Mouse (Mus musculus) G1E (cell line): Measurements from ENCODE around the gene Cadm4. TPM values are rescaled to one million over a fixed set of nuclear protein-coding genes. Genes with fewer than 3 reads are reported as not detected.

Experiments
- ATAC-seq: 2 replicates; pipeline ENCODE4 v1.8.0; 2016; ENCODE audit warnings: mild to moderate bottlenecking; ENCODE audit not compliant: insufficient number of reproducible peaks, poor library complexity, low FRiP score, severe bottlenecking; ENCODE audit errors: extremely low read depth
- DNase-seq: peaks from one replicate; pipeline ENCODE4 v3.0.0; 2012; ENCODE audit warnings: low spot score
- H3K27me3 ChIP-seq: 2 replicates; pipeline ENCODE4 v1.6.1; 2012; ENCODE audit warnings: mild to moderate bottlenecking, low read length, inconsistent platforms; ENCODE audit not compliant: insufficient read depth
- H3K36me3 ChIP-seq: replicated peaks from 2 replicates; pipeline ENCODE3; 2012; ENCODE audit warnings: mild to moderate bottlenecking, inconsistent platforms
- H3K4me1 ChIP-seq: 2 replicates; pipeline ENCODE4 v1.6.1; 2012; ENCODE audit warnings: low read depth, low read length, inconsistent platforms, mixed read lengths; ENCODE audit not compliant: insufficient read depth
- H3K4me3 ChIP-seq: 2 replicates; pipeline ENCODE4 v1.5.1; 2012; ENCODE audit warnings: low read depth, mild to moderate bottlenecking, inconsistent platforms, low read length, moderate library complexity, mixed read lengths
- H3K9me3 ChIP-seq: replicated peaks from 2 replicates; pipeline ENCODE4 v1.6.1; 2012; ENCODE audit warnings: inconsistent platforms
- CTCF ChIP-seq: IDR thresholded peaks from 2 replicates; pipeline ENCODE4 v1.5.1; 2012; ENCODE audit warnings: low read depth, low read length, inconsistent platforms, mixed read lengths
- GATA1 ChIP-seq: IDR thresholded peaks from 2 replicates; pipeline ENCODE4 v1.6.1; 2012; ENCODE audit warnings: borderline replicate concordance, low read length, inconsistent platforms, mixed read lengths
- GATA2 ChIP-seq: IDR thresholded peaks from 2 replicates; pipeline ENCODE4 v1.6.1; 2012; ENCODE audit warnings: low read depth, low read length, inconsistent platforms, borderline replicate concordance
- POLR2AphosphoS5 ChIP-seq: IDR thresholded peaks from 2 replicates; pipeline ENCODE4 v1.6.1; 2012; ENCODE audit warnings: low read depth, low read length, inconsistent platforms; ENCODE audit not compliant: insufficient replicate concordance
- TAL1 ChIP-seq: conservative IDR thresholded peaks from 2 replicates; pipeline ENCODE4 v1.6.1; 2012; ENCODE audit warnings: low read depth, low read length, inconsistent platforms, mixed read lengths
- polyA plus RNA-seq: library from polyadenylated mRNA; stranded (reverse); fragments of >175 nt; gene quantifications from 2 replicates; pipeline ENCODE4 v1.2.3, GENCODE M21; 2012
- total RNA-seq, 2 experiments: library from RNA; stranded (forward) in 1 of 2; stranded (reverse) in 1 of 2; fragments of 200-1000 nt in 1 of 2; fragments of >200 nt in 1 of 2; fragmentation: Nextera tagmentation in 1 of 2; gene quantifications; 2 replicates each; pipeline ENCODE4 v1.2.3; 2014 to 2017

Cadm4 gene
- total and polyA plus RNA-seq, 3 experiments: 0.16 TPM; not detected in 2

GRCm38 (mm10) chr7:24546634-24547389 is 65.0 kb downstream of the Cadm4 start:
- H3K27me3 ChIP-seq: peaks cover 9% of the 10 kb centered on the region; the same call in 1 of the 2 replicates
- peaks cover 42% of the 10 kb centered on the region for H3K36me3 ChIP-seq
- DNase-seq (peak; percentile 100), ATAC-seq (peak; percentile 99)
- no peak for TF ChIP-seq CTCF
- TF ChIP-seq TAL1: no peak
- no peak for TF ChIP-seq GATA1
- no peak for TF ChIP-seq GATA2
- no peak for TF ChIP-seq POLR2AphosphoS5
- H3K4me3 ChIP-seq: peak overlapping the region; percentile 87
- peaks cover 4% of the 10 kb centered on the region; the same call in 1 of the 2 replicates for H3K9me3 ChIP-seq
- H3K4me1 ChIP-seq: peaks cover 34% of the 10 kb centered on the region

- Histone ChIP-seq H3K4me3 (peak overlapping the region; percentile 87), H3K36me3 (peaks cover 50% of the 10 kb centered on the region), H3K27me3 (0 out of 2 replicates have a peak, but pooled peaks cover 2% of the 10 kb centered on the region), H3K9me3 (peaks cover 4% of the 10 kb centered on the region; the same call in 1 of the 2 replicates), H3K4me1 (peaks cover 36% of the 10 kb centered on the region)
- ATAC-seq: no peak
- TF ChIP-seq POLR2AphosphoS5 (no peak), TAL1 (no peak), GATA1 (no peak), CTCF (no peak), GATA2 (no peak)
- DNase-seq: no peak
Observed at GRCm38 (mm10) chr7:24547534-24548036, 65.8 kb downstream of the Cadm4 start.

GRCm38 (mm10) chr7:24551985-24552759 is 70.3 kb downstream of the Cadm4 start:
- DNase-seq: no peak
- Histone ChIP-seq H3K27me3 (no peaks in the 10 kb centered on the region), H3K4me1 (peaks cover 25% of the 10 kb centered on the region), H3K9me3 (no peaks in the 10 kb centered on the region), H3K4me3 (no peak overlapping the region), H3K36me3 (peaks cover 91% of the 10 kb centered on the region)
- no peak for ATAC-seq
- TF ChIP-seq TAL1 (no peak), GATA1 (no peak), GATA2 (no peak), POLR2AphosphoS5 (no peak), CTCF (no peak)

Other genes starting within 250 kb of the Cadm4 start
Only the 20 nearest of the 23 such genes appear.
- 1.9 and 2.4 TPM in 2 replicates for gene Zfp93, start 211.6 kb upstream of the Cadm4 start, total RNA-seq (2014; fragmentation: Nextera tagmentation)
- gene Zfp93, start 211.6 kb upstream of the Cadm4 start, total RNA-seq (2017): 2.3 and 2.4 TPM in 2 replicates
- gene Zfp93, start 211.6 kb upstream of the Cadm4 start, polyA plus RNA-seq: 0.36 and 0.79 TPM in 2 replicates
- 14.7 and 19.0 TPM in 2 replicates for gene Zfp61, start 180.8 kb upstream of the Cadm4 start, total RNA-seq (2014; fragmentation: Nextera tagmentation)
- gene Zfp61, start 180.8 kb upstream of the Cadm4 start, total RNA-seq (2017): 21.5 and 23.2 TPM in 2 replicates
- 3.9 and 5.0 TPM in 2 replicates for gene Zfp61, start 180.8 kb upstream of the Cadm4 start, polyA plus RNA-seq
- 8.9 and 12.5 TPM in 2 replicates for gene Zfp94, start 165.4 kb upstream of the Cadm4 start, total RNA-seq (2014; fragmentation: Nextera tagmentation)
- 5.4 and 6.0 TPM in 2 replicates for gene Zfp94, start 165.4 kb upstream of the Cadm4 start, total RNA-seq (2017)
- gene Zfp94, start 165.4 kb upstream of the Cadm4 start, polyA plus RNA-seq: 3.1 and 3.5 TPM in 2 replicates
- gene Tescl, start 148.1 kb upstream of the Cadm4 start, total RNA-seq (2014; fragmentation: Nextera tagmentation): not detected in 2 replicates
- not detected in 2 replicates for gene Tescl, start 148.1 kb upstream of the Cadm4 start, total RNA-seq (2017)
- not detected in 2 replicates for gene Tescl, start 148.1 kb upstream of the Cadm4 start, polyA plus RNA-seq
- not detected in 2 replicates for gene Lypd5, start 132.8 kb upstream of the Cadm4 start, total RNA-seq (2014; fragmentation: Nextera tagmentation)
- not detected in 2 replicates for gene Lypd5, start 132.8 kb upstream of the Cadm4 start, total RNA-seq (2017)
- gene Lypd5, start 132.8 kb upstream of the Cadm4 start, polyA plus RNA-seq: not detected in 2 replicates
- 14.0 and 40.3 TPM in 2 replicates for gene Kcnn4, start 111.8 kb upstream of the Cadm4 start, total RNA-seq (2014; fragmentation: Nextera tagmentation)
- gene Kcnn4, start 111.8 kb upstream of the Cadm4 start, total RNA-seq (2017): 20.4 and 22.9 TPM in 2 replicates
- 66.2 and 70.4 TPM in 2 replicates for gene Kcnn4, start 111.8 kb upstream of the Cadm4 start, polyA plus RNA-seq
- 21.7 and 77.3 TPM in 2 replicates for gene Smg9, start 82.4 kb upstream of the Cadm4 start, total RNA-seq (2014; fragmentation: Nextera tagmentation)
- gene Smg9, start 82.4 kb upstream of the Cadm4 start, total RNA-seq (2017): 16.1 and 19.1 TPM in 2 replicates
- gene Smg9, start 82.4 kb upstream of the Cadm4 start, polyA plus RNA-seq: 61.5 and 67.4 TPM in 2 replicates
- 2.0 TPM in 1 of 2 replicates, not detected in the other for gene Irgc1, start 29.7 kb upstream of the Cadm4 start, total RNA-seq (2014; fragmentation: Nextera tagmentation)
- 0.33 TPM in 1 of 2 replicates, not detected in the other for gene Irgc1, start 29.7 kb upstream of the Cadm4 start, total RNA-seq (2017)
- 0.06 and 0.09 TPM in 2 replicates for gene Irgc1, start 29.7 kb upstream of the Cadm4 start, polyA plus RNA-seq
- gene Plaur, start 19.5 kb upstream of the Cadm4 start, total RNA-seq (2014; fragmentation: Nextera tagmentation): not detected in 2 replicates
- 0.11 and 0.17 TPM in 2 replicates for gene Plaur, start 19.5 kb upstream of the Cadm4 start, total RNA-seq (2017)
- gene Plaur, start 19.5 kb upstream of the Cadm4 start, polyA plus RNA-seq: 0.11 and 0.17 TPM in 2 replicates
- 1.7 and 2.6 TPM in 2 replicates for gene Zfp428, start 25.0 kb downstream of the Cadm4 start, total RNA-seq (2014; fragmentation: Nextera tagmentation)
- 3.8 and 4.4 TPM in 2 replicates for gene Zfp428, start 25.0 kb downstream of the Cadm4 start, total RNA-seq (2017)
- gene Zfp428, start 25.0 kb downstream of the Cadm4 start, polyA plus RNA-seq: 39.9 and 53.3 TPM in 2 replicates
- gene AC161166.1, start 30.4 kb downstream of the Cadm4 start, total RNA-seq (2014; fragmentation: Nextera tagmentation): not detected in 2 replicates
- 0.22 TPM in 1 of 2 replicates, not detected in the other for gene AC161166.1, start 30.4 kb downstream of the Cadm4 start, total RNA-seq (2017)
- gene AC161166.1, start 30.4 kb downstream of the Cadm4 start, polyA plus RNA-seq: not detected in 2 replicates
- gene Irgq, start 48.7 kb downstream of the Cadm4 start, total RNA-seq (2014; fragmentation: Nextera tagmentation): 5.5 and 6.2 TPM in 2 replicates
- 4.0 and 4.6 TPM in 2 replicates for gene Irgq, start 48.7 kb downstream of the Cadm4 start, total RNA-seq (2017)
- 3.6 and 3.9 TPM in 2 replicates for gene Irgq, start 48.7 kb downstream of the Cadm4 start, polyA plus RNA-seq
- not detected in 2 replicates for gene Pinlyp, start 64.1 kb downstream of the Cadm4 start, total RNA-seq (2014; fragmentation: Nextera tagmentation)
- gene Pinlyp, start 64.1 kb downstream of the Cadm4 start, total RNA-seq (2017): not detected in 2 replicates
- not detected in 2 replicates for gene Pinlyp, start 64.1 kb downstream of the Cadm4 start, polyA plus RNA-seq
- 52.7 and 69.8 TPM in 2 replicates for gene Xrcc1, start 64.3 kb downstream of the Cadm4 start, total RNA-seq (2014; fragmentation: Nextera tagmentation)
- 79.2 and 85.9 TPM in 2 replicates for gene Xrcc1, start 64.3 kb downstream of the Cadm4 start, total RNA-seq (2017)
- 211 and 326 TPM in 2 replicates for gene Xrcc1, start 64.3 kb downstream of the Cadm4 start, polyA plus RNA-seq
- gene Ethe1, start 105.5 kb downstream of the Cadm4 start, total RNA-seq (2014; fragmentation: Nextera tagmentation): 9.1 and 12.0 TPM in 2 replicates
- 4.8 and 8.6 TPM in 2 replicates for gene Ethe1, start 105.5 kb downstream of the Cadm4 start, total RNA-seq (2017)
- gene Ethe1, start 105.5 kb downstream of the Cadm4 start, polyA plus RNA-seq: 11.0 and 12.0 TPM in 2 replicates
- not detected in 2 replicates for gene Zfp575, start 105.6 kb downstream of the Cadm4 start, total RNA-seq (2014; fragmentation: Nextera tagmentation)
- gene Zfp575, start 105.6 kb downstream of the Cadm4 start, total RNA-seq (2017): 0.05 TPM in 1 of 2 replicates, not detected in the other
- not detected in 2 replicates for gene Zfp575, start 105.6 kb downstream of the Cadm4 start, polyA plus RNA-seq
- gene Phldb3, start 128.7 kb downstream of the Cadm4 start, total RNA-seq (2014; fragmentation: Nextera tagmentation): 2.3 and 8.0 TPM in 2 replicates
- gene Phldb3, start 128.7 kb downstream of the Cadm4 start, total RNA-seq (2017): 1.1 and 1.4 TPM in 2 replicates
- 4.9 and 6.0 TPM in 2 replicates for gene Phldb3, start 128.7 kb downstream of the Cadm4 start, polyA plus RNA-seq
- gene Lypd3, start 154.5 kb downstream of the Cadm4 start, total RNA-seq (2014; fragmentation: Nextera tagmentation): not detected in 2 replicates
- gene Lypd3, start 154.5 kb downstream of the Cadm4 start, total RNA-seq (2017): 0.23 TPM in 1 of 2 replicates, not detected in the other
- not detected in 2 replicates for gene Lypd3, start 154.5 kb downstream of the Cadm4 start, polyA plus RNA-seq
- gene Tex101, start 194.7 kb downstream of the Cadm4 start, total RNA-seq (2014; fragmentation: Nextera tagmentation): not detected in 2 replicates
- gene Tex101, start 194.7 kb downstream of the Cadm4 start, total RNA-seq (2017): 0.16 TPM in 1 of 2 replicates, not detected in the other
- not detected in 2 replicates for gene Tex101, start 194.7 kb downstream of the Cadm4 start, polyA plus RNA-seq
- gene BC049730, start 227.2 kb downstream of the Cadm4 start, total RNA-seq (2014; fragmentation: Nextera tagmentation): not detected in 2 replicates
- not detected in 2 replicates for gene BC049730, start 227.2 kb downstream of the Cadm4 start, total RNA-seq (2017)
- not detected in 2 replicates for gene BC049730, start 227.2 kb downstream of the Cadm4 start, polyA plus RNA-seq